18 mouse cellular contexts compared by ENCODE assay signal in genomic region chr5:100568802-100569201, GRCm38 (mm10). TPM values are rescaled to one million over a fixed set of nuclear protein-coding genes. Genes with fewer than 3 reads are reported as not detected.
DNase-seq lines count a peak whose midpoint lies in the region; ATAC-seq and TF ChIP-seq lines count a peak whose summit lies in the region.
"Had no signal": no experiment of that assay in that cellular context is flagged by ENCODE, and none has a peak within 500 bp of the region (broad histone marks: within the 10 kb centered on the region; RNA-seq: fewer than 3 reads in every experiment).

No protein-coding gene starts in this region.

- H3K4me2 ChIP-seq in liver, embryonic 15.5 days = peak overlapping the region; percentile 6; the same call in 1 of the 2 replicates
- no peak overlapping the region for H3K4me2 ChIP-seq in liver, embryonic 12.5 days
- peak overlapping the region; percentile 54 for H3K4me2 ChIP-seq in intestine, embryonic 15.5 days (replicated peaks)
- H3K4me2 ChIP-seq: embryonic facial prominence, embryonic 12.5 days; heart, embryonic 11.5 days; heart, embryonic 15.5 days; hindbrain, embryonic 13.5 days had no signal

- DNase-seq in MEL (ENCODE audit: low read depth, low spot score) = peak; percentile 37
- no peak for DNase-seq in urinary bladder, postnatal 25 days (ENCODE audit: low spot score)
- DNase-seq in thymus, adult 2 months = no peak
- DNase-seq: adrenal gland, postnatal 14 days; cerebellum, adult 11-12 months; cerebellum, adult 9-10 months; cerebellum, postnatal 25 days; gastrocnemius, postnatal 14 days; heart, postnatal 14 days had no signal

- H3K27ac ChIP-seq in liver, embryonic 15.5 days (replicated peaks) = no peak overlapping the region
- H3K27ac ChIP-seq in liver, embryonic 12.5 days = no peak overlapping the region
- peak overlapping the region; percentile 85 for H3K27ac ChIP-seq in MEL (ENCODE audit: control insufficient read depth, low read depth, low read length)
- no peak overlapping the region for H3K27ac ChIP-seq in intestine, embryonic 15.5 days
- H3K27ac ChIP-seq in thymus, adult 2 months (ENCODE audit: control insufficient read depth, insufficient read depth, low read length) = no peak overlapping the region
- H3K27ac ChIP-seq: embryonic facial prominence, embryonic 12.5 days; heart, adult 2 months; heart, embryonic 15.5 days; hindbrain, embryonic 13.5 days had no signal

- H3K27me3 ChIP-seq in liver, embryonic 15.5 days = peaks cover 21% of the 10 kb centered on the region
- peaks cover 16% of the 10 kb centered on the region for H3K27me3 ChIP-seq in liver, embryonic 12.5 days (replicated peaks)
- no peaks in the 10 kb centered on the region for H3K27me3 ChIP-seq in MEL (ENCODE audit: control insufficient read depth in 1 of 2, insufficient read depth in 2 of 2, low read length in 2 of 2)
- H3K27me3 ChIP-seq in intestine, embryonic 15.5 days (replicated peaks) = no peaks in the 10 kb centered on the region
- H3K27me3 ChIP-seq in thymus, adult 2 months (ENCODE audit: control insufficient read depth, insufficient read depth, low read length) = no peaks in the 10 kb centered on the region
- H3K27me3 ChIP-seq: embryonic facial prominence, embryonic 12.5 days; heart, embryonic 15.5 days; hindbrain, embryonic 13.5 days had no signal

- H3K79me2 ChIP-seq in MEL (ENCODE audit: control insufficient read depth, insufficient read depth, low read length, poor library complexity) = no peaks in the 10 kb centered on the region

- 46% methylated on average over 3 of the region's 3 CpGs for WGBS in liver, embryonic 15.5 days (ENCODE audit: insufficient replicate concordance)
- 54% methylated on average over 3 of the region's 3 CpGs for WGBS in liver, embryonic 12.5 days (ENCODE audit: insufficient replicate concordance)
- WGBS in intestine, embryonic 15.5 days = 73% methylated on average over 3 of the region's 3 CpGs
- WGBS in thymus, adult 2 months = 32% methylated on average over 3 of the region's 3 CpGs

- peaks cover 27% of the 10 kb centered on the region for H3K4me1 ChIP-seq in liver, embryonic 15.5 days (replicated peaks)
- peaks cover 37% of the 10 kb centered on the region for H3K4me1 ChIP-seq in liver, embryonic 12.5 days
- peaks cover 8 to 22% of the 10 kb centered on the region in 2 experiments for H3K4me1 ChIP-seq in MEL (ENCODE audit: control insufficient read depth in 1 of 2, insufficient read depth in 2 of 2, low read length in 2 of 2)
- 0 out of 2 replicates have a peak, but pooled peaks cover 8% of the 10 kb centered on the region for H3K4me1 ChIP-seq in intestine, embryonic 15.5 days (replicated peaks)
- peaks cover 25% of the 10 kb centered on the region for H3K4me1 ChIP-seq in thymus, adult 2 months (replicated peaks; ENCODE audit: control insufficient read depth, insufficient read depth, low read length)
- H3K4me1 ChIP-seq: embryonic facial prominence, embryonic 12.5 days; hindbrain, embryonic 13.5 days had no signal

- no peak overlapping the region for H3K4me3 ChIP-seq in liver, embryonic 15.5 days (replicated peaks)
- no peak overlapping the region for H3K4me3 ChIP-seq in liver, embryonic 12.5 days
- peak overlapping the region in 1 of 2 experiments; percentile 61; a peak in 2 of 4 replicates for H3K4me3 ChIP-seq in MEL (ENCODE audit: control insufficient read depth in 1 of 2, insufficient read depth in 1 of 2, low read depth in 2 of 2, low read length in 2 of 2)
- no peak overlapping the region for H3K4me3 ChIP-seq in intestine, embryonic 15.5 days (replicated peaks)
- H3K4me3 ChIP-seq in thymus, adult 2 months (ENCODE audit: control insufficient read depth, insufficient read depth, low read length) = no peak overlapping the region
- H3K4me3 ChIP-seq: embryonic facial prominence, embryonic 12.5 days; heart, adult 2 months; heart, embryonic 15.5 days; hindbrain, embryonic 13.5 days had no signal

- TF ChIP-seq EP300 in MEL (IDR thresholded peaks at IDR 0.05; ENCODE audit: low read depth in 1 of 2, low read length in 2 of 2) = no peak

- no peak for TF ChIP-seq RAD21 in MEL (IDR thresholded peaks at IDR 0.05; ENCODE audit: low read depth, low read length)

- no peaks in the 10 kb centered on the region for H3K36me3 ChIP-seq in liver, embryonic 15.5 days (replicated peaks)
- no peaks in the 10 kb centered on the region for H3K36me3 ChIP-seq in liver, embryonic 12.5 days
- H3K36me3 ChIP-seq in MEL (ENCODE audit: control insufficient read depth in 1 of 2, insufficient read depth in 2 of 2, low read length in 2 of 2) = peaks cover 0 to 28% of the 10 kb centered on the region in 2 experiments; a peak in 2 of 4 replicates
- H3K36me3 ChIP-seq in intestine, embryonic 15.5 days = no peaks in the 10 kb centered on the region
- H3K36me3 ChIP-seq in thymus, adult 2 months (ENCODE audit: control insufficient read depth, insufficient read depth, low read length) = no peaks in the 10 kb centered on the region
- H3K36me3 ChIP-seq: embryonic facial prominence, embryonic 12.5 days; heart, embryonic 15.5 days; hindbrain, embryonic 13.5 days had no signal

- no peak overlapping the region for H3K9ac ChIP-seq in liver, embryonic 15.5 days
- no peak overlapping the region for H3K9ac ChIP-seq in liver, embryonic 12.5 days
- H3K9ac ChIP-seq in MEL (ENCODE audit: control insufficient read depth, low read depth, low read length, poor library complexity, severe bottlenecking) = peak overlapping the region; percentile 50
- no peak overlapping the region for H3K9ac ChIP-seq in intestine, embryonic 15.5 days
- H3K9ac ChIP-seq: embryonic facial prominence, embryonic 12.5 days; heart, embryonic 15.5 days; hindbrain, embryonic 13.5 days had no signal

- ATAC-seq in liver, embryonic 15.5 days (ENCODE audit: insufficient read depth) = no peak
- no peak for ATAC-seq in liver, embryonic 12.5 days
- ATAC-seq in intestine, embryonic 15.5 days = no peak
- ATAC-seq: forebrain, embryonic 16.5 days had no signal

- no peak for TF ChIP-seq CTCF in MEL (IDR thresholded peaks at IDR 0.05 in 2 of 3, conservative IDR thresholded peaks at IDR 0.05 in 1 of 3; ENCODE audit: control insufficient read depth in 1 of 3, insufficient read depth in 1 of 3, low read depth in 2 of 3, low read length in 3 of 3, poor library complexity in 1 of 3, severe bottlenecking in 1 of 3)
- TF ChIP-seq CTCF in thymus, adult 2 months (IDR thresholded peaks at IDR 0.05; ENCODE audit: borderline replicate concordance, control insufficient read depth, extremely low read depth, insufficient read depth, low read length, poor library complexity) = no peak

- no peak for TF ChIP-seq POLR2A in MEL (IDR thresholded peaks at IDR 0.05; ENCODE audit: control insufficient read depth in 1 of 2, insufficient read depth in 1 of 2, low read depth in 1 of 2, low read length in 2 of 2, poor library complexity in 1 of 2)
- no peak for TF ChIP-seq POLR2A in thymus, adult 2 months (IDR thresholded peaks at IDR 0.05; ENCODE audit: control insufficient read depth, extremely low read depth, insufficient read depth, low read length, poor library complexity)

- no peaks in the 10 kb centered on the region for H3K9me3 ChIP-seq in liver, embryonic 15.5 days (replicated peaks)
- no peaks in the 10 kb centered on the region for H3K9me3 ChIP-seq in liver, embryonic 12.5 days (replicated peaks)
- no peaks in the 10 kb centered on the region for H3K9me3 ChIP-seq in MEL (replicated peaks; ENCODE audit: insufficient read depth, low read length)
- no peaks in the 10 kb centered on the region for H3K9me3 ChIP-seq in intestine, embryonic 15.5 days
- H3K9me3 ChIP-seq: embryonic facial prominence, embryonic 12.5 days; heart, embryonic 15.5 days; hindbrain, embryonic 13.5 days had no signal

TF ChIP-seq in MEL, 35 proteins besides CTCF, POLR2A, EP300 and RAD21:
- TF ChIP-seq MYC (IDR thresholded peaks at IDR 0.05; ENCODE audit: low read depth, low read length) (no peak), ZNF384 (IDR thresholded peaks at IDR 0.05; ENCODE audit: low read depth, low read length) (peak; percentile 36)

RNA-seq across cellular contexts. Expression of gene Plac8, which starts 3.2 kb away (rescaled TPM):
- polyA plus RNA-seq in liver, embryonic 15.5 days (2015; fragmentation: Nextera tagmentation; extraction: Ambion mirVana) = 61.5 and 83.9 TPM in 2 replicates
- 32.2 and 35.8 TPM in 2 replicates for polyA plus RNA-seq in liver, embryonic 12.5 days (2016; fragmentation: Nextera tagmentation; extraction: Ambion mirVana)
- 4.9 and 7.1 TPM in 2 replicates for total RNA-seq in MEL (2012; rRNA removed)
- polyA plus RNA-seq in MEL (2012; ENCODE audit: insufficient read depth in 1 of 2, insufficient read length in 2 of 2, low read depth in 1 of 2, low replicate concordance in 2 of 2, missing spikeins in 1 of 2) = 10 to 100 TPM in 1 of 2 experiments, not detected in 1; 10.6 TPM
- 349 and 408 TPM in 2 replicates for polyA plus RNA-seq in intestine, embryonic 15.5 days (2015; fragmentation: Nextera tagmentation; extraction: Ambion mirVana)
- polyA plus RNA-seq in thymus, adult 2 months (2012; rRNA removed) = 118 and 153 TPM in 2 replicates

RNA-seq across cellular contexts. Expression of gene Cops4, which starts 50.7 kb away (rescaled TPM):
- polyA plus RNA-seq in liver, embryonic 15.5 days (2015; fragmentation: Nextera tagmentation; extraction: Ambion mirVana) = 65.8 and 67.6 TPM in 2 replicates
- polyA plus RNA-seq in liver, embryonic 12.5 days (2016; fragmentation: Nextera tagmentation; extraction: Ambion mirVana) = 108 and 114 TPM in 2 replicates
- total RNA-seq in MEL (2012; rRNA removed) = 142 and 143 TPM in 2 replicates
- polyA plus RNA-seq in MEL (2012; ENCODE audit: insufficient read depth in 1 of 2, insufficient read length in 2 of 2, low read depth in 1 of 2, low replicate concordance in 2 of 2, missing spikeins in 1 of 2) = 100 to 1,000 TPM; 112 to 626 TPM
- polyA plus RNA-seq in intestine, embryonic 15.5 days (2015; fragmentation: Nextera tagmentation; extraction: Ambion mirVana) = 164 and 170 TPM in 2 replicates
- 24.8 and 26.7 TPM in 2 replicates for polyA plus RNA-seq in thymus, adult 2 months (2012; rRNA removed)
